Mouse (Mus musculus) B cell, adult 62 days (primary cell): ENCODE results near the gene Mycbp. TPM values are rescaled to one million over a fixed set of nuclear protein-coding genes. Genes with fewer than 3 reads are reported as not detected.

Experiments
- total RNA-seq: library from RNA; stranded (reverse); gene quantifications from 4 replicates; pipeline ENCODE4 v1.2.4, GENCODE M21; 2023

Gene Mycbp
- total RNA-seq, result 12.9 to 18.3 TPM (median 16.0 TPM) in 4 replicates

GRCm38 (mm10) chr4:123904333-123905125 lies at the start of gene Mycbp:
Mycbp (plus strand) TSS chr4:123904832.

GRCm38 (mm10) chr4:123859379-123859778 lies 45.3 kb upstream of the Mycbp start, which contains the start of gene 4933427I04Rik:
4933427I04Rik (plus strand) TSS chr4:123859679.

GRCm38 (mm10) chr4:123916748-123917547 lies 12.3 kb downstream of the Mycbp start, which contains the start of gene Rragc:
Rragc (plus strand) TSS chr4:123917446.

GRCm38 (mm10) chr4:123917548-123918140 lies 13.0 kb downstream of the Mycbp start, which contains the start of gene 4930535I16Rik:
4930535I16Rik (minus strand) TSS chr4:123918022.

Other genes with a start within 250 kb of the Mycbp start
- 685 to 709 TPM (median 697 TPM) in 4 replicates for gene Macf1, start 220.5 kb upstream of the Mycbp start, total RNA-seq
- 24.0 to 38.7 TPM (median 29.7 TPM) in 4 replicates for gene Ndufs5, start 186.6 kb upstream of the Mycbp start, total RNA-seq
- 59.3 to 63.3 TPM (median 62.2 TPM) in 4 replicates for gene Akirin1, start 154.5 kb upstream of the Mycbp start, total RNA-seq
- gene Rhbdl2, start 117.0 kb upstream of the Mycbp start, total RNA-seq, result not detected in 4 replicates
- gene 4933427I04Rik, start 45.2 kb upstream of the Mycbp start, total RNA-seq, result not detected in 4 replicates
- gene Rragc, start 12.6 kb downstream of the Mycbp start, total RNA-seq, result 102 to 114 TPM (median 108 TPM) in 4 replicates
- gene 4930535I16Rik, start 13.2 kb downstream of the Mycbp start, total RNA-seq, result 1.3 to 2.1 TPM (median 1.8 TPM) in 3 of 4 replicates, not detected in the other